ENCODE assay signal across 9 mouse cellular contexts in genomic region chr8:95352871-95353866, GRCm38 (mm10). TPM values are rescaled to one million over a fixed set of nuclear protein-coding genes. Genes with fewer than 3 reads are reported as not detected.
DNase-seq lines count a peak whose midpoint lies in the region; ATAC-seq lines count a peak whose summit lies in the region.
"Had no signal": no experiment of that assay in that cellular context is flagged by ENCODE, and none has a peak within 500 bp of the region (broad histone marks: within the 10 kb centered on the region; RNA-seq: fewer than 3 reads in every experiment).

No protein-coding gene starts in this region.

- intact Hi-C loops in heart, postnatal 10 days (cut with DNase I) = loop anchor here (1.0 to 5.0 kb wide), 3 partner anchors 25 to 74 kb away; no protein-coding TSS in a partner anchor

- H3K27me3 ChIP-seq in embryonic facial prominence, embryonic 12.5 days = peaks cover 7% of the 10 kb centered on the region
- peaks cover 53% of the 10 kb centered on the region for H3K27me3 ChIP-seq in limb, embryonic 12.5 days
- no peaks in the 10 kb centered on the region for H3K27me3 ChIP-seq in midbrain, embryonic 14.5 days (ENCODE audit: control insufficient read depth, insufficient read depth, low read length)

- H3K9me3 ChIP-seq in embryonic facial prominence, embryonic 12.5 days = no peaks in the 10 kb centered on the region
- no peaks in the 10 kb centered on the region for H3K9me3 ChIP-seq in limb, embryonic 12.5 days
- H3K9me3 ChIP-seq in midbrain, embryonic 14.5 days (ENCODE audit: control insufficient read depth, low read length) = no peaks in the 10 kb centered on the region

- peak; percentile 26 for ATAC-seq in embryonic facial prominence, embryonic 12.5 days (ENCODE audit: insufficient number of reproducible peaks, insufficient read depth, low FRiP score, low TSS enrichment)
- peak; percentile 26; the same call in 1 of the 2 replicates for ATAC-seq in limb, embryonic 12.5 days (ENCODE audit: insufficient number of reproducible peaks, insufficient read depth, low FRiP score, low TSS enrichment, low read depth)
- peak; percentile 59 for ATAC-seq in midbrain, embryonic 14.5 days (ENCODE audit: low FRiP score, low TSS enrichment)
- no peak for ATAC-seq in inflammation-experienced regulatory T-cells, adult 6 months

- 0 out of 2 replicates have a peak overlapping the region, but pooled peaks have one; percentile 63 for H3K27ac ChIP-seq in embryonic facial prominence, embryonic 12.5 days
- H3K27ac ChIP-seq in limb, embryonic 12.5 days = 0 out of 2 replicates have a peak overlapping the region, but pooled peaks have one; percentile 62
- peak overlapping the region; percentile 89 for H3K27ac ChIP-seq in midbrain, embryonic 14.5 days (replicated peaks; ENCODE audit: low read depth, low read length)

- WGBS in embryonic facial prominence, embryonic 12.5 days = 2% methylated on average over 62 of the region's 62 CpGs
- 2% methylated on average over 62 of the region's 62 CpGs for WGBS in limb, embryonic 12.5 days
- WGBS in midbrain, embryonic 14.5 days = 1% methylated on average over 62 of the region's 62 CpGs

- H3K4me2 ChIP-seq in embryonic facial prominence, embryonic 12.5 days (replicated peaks) = peak overlapping the region; percentile 98
- peak overlapping the region; percentile 98 for H3K4me2 ChIP-seq in limb, embryonic 12.5 days
- peak overlapping the region; percentile 90 for H3K4me2 ChIP-seq in midbrain, embryonic 14.5 days (ENCODE audit: low read length)

- peak overlapping the region; percentile 71 for H3K4me3 ChIP-seq in embryonic facial prominence, embryonic 12.5 days
- peak overlapping the region; percentile 73 for H3K4me3 ChIP-seq in limb, embryonic 12.5 days (replicated peaks)
- H3K4me3 ChIP-seq in midbrain, embryonic 14.5 days (replicated peaks; ENCODE audit: low read depth, low read length) = peak overlapping the region; percentile 83

- DNase-seq in heart, adult 11 months = peak; percentile 96
- no peak for DNase-seq in heart, adult 8-10 months (ENCODE audit: low spot score)
- peak; percentile 72 for DNase-seq in adrenal gland, adult 2 months
- peak; percentile 73 to 76 for DNase-seq in heart, postnatal 10 days
- DNase-seq in midbrain, embryonic 14.5 days = peak; percentile 81

- peak overlapping the region; percentile 84 for H3K9ac ChIP-seq in embryonic facial prominence, embryonic 12.5 days
- H3K9ac ChIP-seq in limb, embryonic 12.5 days (replicated peaks) = peak overlapping the region; percentile 83
- H3K9ac ChIP-seq in midbrain, embryonic 14.5 days (replicated peaks; ENCODE audit: low read length) = peak overlapping the region; percentile 81

- H3K36me3 ChIP-seq in embryonic facial prominence, embryonic 12.5 days = no peaks in the 10 kb centered on the region
- H3K36me3 ChIP-seq in limb, embryonic 12.5 days = no peaks in the 10 kb centered on the region
- no peaks in the 10 kb centered on the region for H3K36me3 ChIP-seq in midbrain, embryonic 14.5 days (ENCODE audit: control insufficient read depth, insufficient read depth, low read length)

- peaks cover 16% of the 10 kb centered on the region for H3K4me1 ChIP-seq in embryonic facial prominence, embryonic 12.5 days
- peaks cover 19% of the 10 kb centered on the region for H3K4me1 ChIP-seq in limb, embryonic 12.5 days (replicated peaks)
- H3K4me1 ChIP-seq in midbrain, embryonic 14.5 days (ENCODE audit: control insufficient read depth, insufficient read depth, low read length) = peaks cover 24% of the 10 kb centered on the region

RNA-seq across cellular contexts. Expression of gene Mmp15, which starts 1.1 kb away (rescaled TPM):
- 10 to 100 TPM; 57.6 to 63.2 (median 58.0) TPM for total RNA-seq in heart, adult 8-10 months (2022)
- 1 to 10 TPM; 5.5 to 7.7 TPM for total RNA-seq in adrenal gland, adult 2 months (2021)
- polyA plus RNA-seq in adrenal gland, adult 2 months (2012; rRNA removed) = 14.1 and 16.4 TPM in 2 replicates
- polyA plus RNA-seq in embryonic facial prominence, embryonic 12.5 days (2016; fragmentation: Nextera tagmentation; extraction: Ambion mirVana) = 17.6 and 17.9 TPM in 2 replicates
- total RNA-seq in heart, postnatal 10 days (2021) = 100 to 1,000 TPM; 113 to 155 TPM
- polyA plus RNA-seq in limb, embryonic 12.5 days (2016; fragmentation: Nextera tagmentation; extraction: Ambion mirVana) = 12.5 and 13.8 TPM in 2 replicates
- polyA plus RNA-seq in midbrain, embryonic 14.5 days (2014; fragmentation: Nextera tagmentation; extraction: Ambion mirVana) = 17.8 and 19.1 TPM in 2 replicates
- polyA plus RNA-seq in inflammation-experienced regulatory T-cells, adult 6 months (2017; shearing (Covaris generic)) = 1 to 10 TPM in 1 of 3 experiments, under 1 TPM in 2; 0.53 to 1.3 (median 0.63) TPM

RNA-seq across cellular contexts. Expression of gene Usb1, which starts 21.1 kb away (rescaled TPM):
- 10 to 100 TPM; 11.3 to 14.0 (median 13.2) TPM for total RNA-seq in heart, adult 8-10 months (2022)
- 10 to 100 TPM; 13.1 to 16.7 TPM for total RNA-seq in adrenal gland, adult 2 months (2021)
- polyA plus RNA-seq in adrenal gland, adult 2 months (2012; rRNA removed) = 19.6 and 23.8 TPM in 2 replicates
- polyA plus RNA-seq in embryonic facial prominence, embryonic 12.5 days (2016; fragmentation: Nextera tagmentation; extraction: Ambion mirVana) = 44.8 and 48.2 TPM in 2 replicates
- total RNA-seq in heart, postnatal 10 days (2021) = 10 to 100 TPM; 17.2 to 23.9 TPM
- polyA plus RNA-seq in limb, embryonic 12.5 days (2016; fragmentation: Nextera tagmentation; extraction: Ambion mirVana) = 39.7 and 40.9 TPM in 2 replicates
- 32.0 and 37.3 TPM in 2 replicates for polyA plus RNA-seq in midbrain, embryonic 14.5 days (2014; fragmentation: Nextera tagmentation; extraction: Ambion mirVana)
- 10 to 100 TPM; 59.7 to 62.9 (median 59.7) TPM for polyA plus RNA-seq in inflammation-experienced regulatory T-cells, adult 6 months (2017; shearing (Covaris generic))

RNA-seq across cellular contexts. Expression of gene Zfp319, which starts 21.4 kb away (rescaled TPM):
- 1 to 10 TPM; 7.4 to 9.5 (median 7.9) TPM for total RNA-seq in heart, adult 8-10 months (2022)
- 10 to 100 TPM in 1 of 2 experiments, 1 to 10 TPM in 1; 9.6 to 10.5 TPM for total RNA-seq in adrenal gland, adult 2 months (2021)
- 12.3 and 13.0 TPM in 2 replicates for polyA plus RNA-seq in adrenal gland, adult 2 months (2012; rRNA removed)
- polyA plus RNA-seq in embryonic facial prominence, embryonic 12.5 days (2016; fragmentation: Nextera tagmentation; extraction: Ambion mirVana) = 14.2 and 14.4 TPM in 2 replicates
- total RNA-seq in heart, postnatal 10 days (2021) = 10 to 100 TPM; 12.2 to 13.9 TPM
- polyA plus RNA-seq in limb, embryonic 12.5 days (2016; fragmentation: Nextera tagmentation; extraction: Ambion mirVana) = 11.3 and 12.9 TPM in 2 replicates
- 15.9 and 17.9 TPM in 2 replicates for polyA plus RNA-seq in midbrain, embryonic 14.5 days (2014; fragmentation: Nextera tagmentation; extraction: Ambion mirVana)
- polyA plus RNA-seq in inflammation-experienced regulatory T-cells, adult 6 months (2017; shearing (Covaris generic)) = 1 to 10 TPM; 3.1 to 4.2 (median 3.6) TPM

RNA-seq across cellular contexts. Expression of gene Tepp, which starts 42.8 kb away (rescaled TPM):
- under 1 TPM in 1 of 4 experiments, not detected in 3; 0.57 TPM for total RNA-seq in heart, adult 8-10 months (2022)
- under 1 TPM; 0.59 to 0.95 TPM for total RNA-seq in adrenal gland, adult 2 months (2021)
- 0.28 and 0.45 TPM in 2 replicates for polyA plus RNA-seq in adrenal gland, adult 2 months (2012; rRNA removed)
- polyA plus RNA-seq in embryonic facial prominence, embryonic 12.5 days (2016; fragmentation: Nextera tagmentation; extraction: Ambion mirVana) = 0.99 TPM in 1 of 2 replicates, not detected in the other
- not detected for total RNA-seq in heart, postnatal 10 days (2021)
- 0.56 TPM in 1 of 2 replicates, not detected in the other for polyA plus RNA-seq in limb, embryonic 12.5 days (2016; fragmentation: Nextera tagmentation; extraction: Ambion mirVana)
- polyA plus RNA-seq in midbrain, embryonic 14.5 days (2014; fragmentation: Nextera tagmentation; extraction: Ambion mirVana) = 0.83 and 2.7 TPM in 2 replicates
- polyA plus RNA-seq in inflammation-experienced regulatory T-cells, adult 6 months (2017; shearing (Covaris generic)) = not detected
- total RNA-seq: gastrocnemius, postnatal 4 days had no signal

RNA-seq across cellular contexts. Expression of gene Cngb1, which starts 46.8 kb away (rescaled TPM):
- under 1 TPM; 0.14 to 0.63 (median 0.52) TPM for total RNA-seq in heart, adult 8-10 months (2022)
- total RNA-seq in adrenal gland, adult 2 months (2021) = 1 to 10 TPM in 1 of 2 experiments, under 1 TPM in 1; 0.55 to 1.1 TPM
- 0.57 and 0.71 TPM in 2 replicates for polyA plus RNA-seq in adrenal gland, adult 2 months (2012; rRNA removed)
- 0.13 and 0.17 TPM in 2 replicates for polyA plus RNA-seq in embryonic facial prominence, embryonic 12.5 days (2016; fragmentation: Nextera tagmentation; extraction: Ambion mirVana)
- 1 to 10 TPM; 1.5 to 3.2 TPM for total RNA-seq in heart, postnatal 10 days (2021)
- 0.26 TPM in 1 of 2 replicates, not detected in the other for polyA plus RNA-seq in limb, embryonic 12.5 days (2016; fragmentation: Nextera tagmentation; extraction: Ambion mirVana)
- polyA plus RNA-seq in midbrain, embryonic 14.5 days (2014; fragmentation: Nextera tagmentation; extraction: Ambion mirVana) = 0.47 and 0.59 TPM in 2 replicates
- polyA plus RNA-seq in inflammation-experienced regulatory T-cells, adult 6 months (2017; shearing (Covaris generic)) = under 1 TPM in 1 of 3 experiments, not detected in 2; 0.32 TPM
